Mouse (Mus musculus) neural tube, embryonic 15.5 days (tissue): ENCODE measurements around the gene Lrit2. TPM values are rescaled to one million over a fixed set of nuclear protein-coding genes. Genes with fewer than 3 reads are reported as not detected.

ENCODE experiments used
- ATAC-seq: fragments of 200-750 bp; cut with Nextera tagmentation; 2 replicates; pipeline ENCODE4 v1.8.0; 2017; ENCODE audit warnings: mild to moderate bottlenecking, moderate TSS enrichment, moderate library complexity; ENCODE audit not compliant: low FRiP score
- H3K27ac ChIP-seq: fragments of 300-500 bp; sonication (generic); replicated peaks from 2 replicates; pipeline ENCODE4 v1.5.1; 2015; ENCODE audit warnings: mild to moderate bottlenecking, inconsistent platforms
- H3K27me3 ChIP-seq: fragments of 300-500 bp; sonication (generic); replicated peaks from 2 replicates; pipeline ENCODE4 v1.6.1; 2015; ENCODE audit warnings: inconsistent platforms
- H3K36me3 ChIP-seq: fragments of 300-500 bp; sonication (generic); 2 replicates; pipeline ENCODE4 v1.6.1; 2015; ENCODE audit warnings: inconsistent platforms
- H3K4me1 ChIP-seq: fragments of 300-500 bp; sonication (generic); 2 replicates; pipeline ENCODE4 v1.6.1; 2015; ENCODE audit warnings: inconsistent platforms
- H3K4me2 ChIP-seq: fragments of 300-500 bp; sonication (generic); 2 replicates; pipeline ENCODE4 v1.6.1; 2015; ENCODE audit warnings: inconsistent platforms, mild to moderate bottlenecking, moderate library complexity
- H3K4me3 ChIP-seq: fragments of 300-500 bp; sonication (generic); replicated peaks from 2 replicates; pipeline ENCODE4 v1.5.1; 2015; ENCODE audit warnings: mild to moderate bottlenecking, inconsistent platforms
- H3K9ac ChIP-seq: fragments of 300-500 bp; sonication (generic); replicated peaks from 2 replicates; pipeline ENCODE4 v1.6.1; 2015; ENCODE audit warnings: mild to moderate bottlenecking, inconsistent platforms
- H3K9me3 ChIP-seq: fragments of 300-500 bp; sonication (generic); replicated peaks from 2 replicates; pipeline ENCODE4 v1.6.1; 2016; ENCODE audit warnings: inconsistent platforms
- WGBS: fragments of 180-500 bp; shearing (Covaris S2); methylation state at CpG from one replicate; pipeline ENCODE4 v1.1.7; 2015; ENCODE audit warnings: mixed read lengths; 5-methylcytosine and 5-hydroxymethylcytosine counted together
- polyA plus RNA-seq: library from polyadenylated mRNA; unstranded; fragments of >200 nt; fragmentation: Nextera tagmentation; extraction: Ambion mirVana; gene quantifications from 2 replicates; pipeline ENCODE4 v1.2.1, GENCODE M21; 2015

Gene Lrit2
- polyA plus RNA-seq, 1 experiment from 2014 or later, result not detected

GRCm38 (mm10) chr14:37113922-37114321 lies 46.2 kb downstream of the Lrit2 start, which contains the start of gene 2610528A11Rik:
Gene 2610528A11Rik, minus strand, starts transcription at chr14:37114022.
- Histone ChIP-seq H3K27me3 (no peaks in the 10 kb centered on the region), H3K4me1 (no peaks in the 10 kb centered on the region), H3K4me3 (no peak within 1 kb of the TSS), H3K27ac (no peak within 1 kb of the TSS), H3K9me3 (no peaks in the 10 kb centered on the region), H3K9ac (no peak within 1 kb of the TSS), H3K36me3 (peaks cover 8% of the 10 kb centered on the region; the same call in 1 of the 2 replicates), H3K4me2 (no peak within 1 kb of the TSS)
- no peak for ATAC-seq
- WGBS, result 70% methylated on average over 3 of the region's 3 CpGs

- peaks cover 36% of the 10 kb centered on the region for H3K36me3 ChIP-seq
- WGBS, result 96% methylated on average over 4 of the region's 4 CpGs
- H3K27ac ChIP-seq, result no peak overlapping the region
- no peak for ATAC-seq
- no peaks in the 10 kb centered on the region for H3K9me3 ChIP-seq
- H3K4me3 ChIP-seq, result no peak overlapping the region
- H3K4me2 ChIP-seq, result no peak overlapping the region
- no peak overlapping the region for H3K9ac ChIP-seq
- H3K27me3 ChIP-seq, result no peaks in the 10 kb centered on the region
- no peaks in the 10 kb centered on the region for H3K4me1 ChIP-seq
Measured at GRCm38 (mm10) chr14:37119233-37119632, 51.5 kb downstream of the Lrit2 start.

Other genes starting within 250 kb of the Lrit2 start
- 89.7 and 97.4 TPM in 2 replicates for gene Ccser2, start 99.2 kb upstream of the Lrit2 start, polyA plus RNA-seq
- gene Rgr, start 19.0 kb upstream of the Lrit2 start, polyA plus RNA-seq, result not detected in 2 replicates
- gene Lrit1, start 13.1 kb upstream of the Lrit2 start, polyA plus RNA-seq, result not detected in 2 replicates
- 2.8 and 3.1 TPM in 2 replicates for gene Cdhr1, start 30.4 kb downstream of the Lrit2 start, polyA plus RNA-seq
- 0.91 and 11.1 TPM in 2 replicates for gene 2610528A11Rik, start 46.1 kb downstream of the Lrit2 start, polyA plus RNA-seq
- gene Ghitm, start 67.3 kb downstream of the Lrit2 start, polyA plus RNA-seq, result 225 and 241 TPM in 2 replicates